Mouse (Mus musculus): ENCODE measurements around the gene Slc7a4. TPM values are rescaled to one million over a fixed set of nuclear protein-coding genes. Genes with fewer than 3 reads are reported as not detected.
"Not testable (repeated sequence)": the region's sequence is repeated elsewhere in the genome, so short reads cannot be mapped to it uniquely, and the experiment has no call there.

Slc7a4 gene
- polyA plus RNA-seq, 1 experiment from 2014 or later, result 3.7 TPM

DNA sequence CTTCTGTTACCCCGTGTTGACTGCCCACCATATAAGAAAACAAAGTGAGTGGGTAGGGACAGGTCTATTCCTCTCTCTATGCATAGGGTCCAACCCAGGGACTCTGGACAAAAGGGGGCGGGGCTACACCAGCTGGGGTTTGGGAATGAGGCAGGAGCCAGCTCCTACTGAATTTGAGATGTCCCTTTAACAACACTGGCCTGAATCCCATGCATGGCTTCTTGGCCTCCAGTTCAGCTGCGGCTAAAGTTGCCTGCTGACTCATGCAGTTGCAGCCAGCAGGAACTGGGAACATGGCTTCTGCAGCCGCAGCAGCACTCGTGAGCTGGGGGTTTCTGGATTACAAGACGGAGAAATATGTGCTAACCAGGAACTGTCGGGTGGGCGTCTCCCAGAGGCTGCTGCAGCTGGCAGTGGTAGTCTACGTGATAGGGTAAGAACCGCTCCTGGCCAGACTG is 21.2 kb downstream of the Slc7a4 start, which contains the start of gene P2rx6:
Gene P2rx6, plus strand, starts transcription at position 135 of the 458 bp plus-strand sequence.
- no peak for TF ChIP-seq CTCF (IDR thresholded peaks at IDR 0.05)
- in situ Hi-C loops (cut with MboI; ENCODE audit: low pct_unique_long_range_greater_than_20kb), result no loop called here
- peak; percentile 56 for DNase-seq (ENCODE audit: low read depth, low spot score)
- CTCF ChIA-PET, result interaction anchor here (1.4 to 3.4 kb wide), 4 partner anchors 21 to 55 kb away, joined by 3 to 23 read pairs (median 6); partner anchors contain the start of gene Slc7a4
- POLR2A ChIA-PET, result no interaction called here
- no peaks in the 10 kb centered on the region for H3K27me3 ChIP-seq
- ATAC-seq, result peak; percentile 57

DNA sequence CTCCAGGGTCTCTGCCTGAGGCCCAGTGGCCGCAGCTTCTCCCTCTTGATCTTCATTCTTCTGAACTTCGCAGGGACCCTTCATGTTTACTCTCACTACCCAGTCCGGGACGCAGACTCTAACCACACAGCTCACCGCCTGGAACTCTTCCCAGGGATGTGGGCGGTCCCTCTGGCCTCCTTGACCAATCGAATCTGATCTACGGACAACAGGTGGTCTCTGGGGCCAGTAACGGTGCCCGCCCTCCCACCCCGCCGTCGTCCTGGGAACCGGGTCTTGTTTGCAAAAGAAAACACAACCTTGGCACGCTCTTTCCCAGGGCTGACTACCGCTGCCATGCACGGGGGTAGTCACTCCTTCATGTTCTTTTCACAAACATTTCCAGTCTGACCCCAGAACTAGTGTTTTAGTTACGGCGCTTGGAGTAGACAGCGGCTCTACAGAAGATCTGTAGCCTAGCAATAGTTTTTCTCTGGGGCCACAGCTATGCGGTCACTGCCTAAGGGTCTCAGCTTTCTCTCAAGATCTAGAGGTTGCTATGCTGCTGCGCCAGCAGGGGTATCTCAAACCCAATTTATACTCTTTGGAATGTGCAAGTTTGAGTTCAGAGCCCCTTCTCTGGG is 21.8 kb downstream of the Slc7a4 start, which contains the start of gene Lrrc74b:
Gene Lrrc74b, minus strand, starts transcription at position 120 of the 623 bp plus-strand sequence.
- H3K27me3 ChIP-seq, result no peaks in the 10 kb centered on the region

GRCm38 (mm10) chr16:17559396-17560027 is 23.5 kb downstream of the Slc7a4 start:
- CTCF ChIA-PET, result interaction anchor here (3.0 to 3.6 kb wide), 2 partner anchors 50 to 57 kb away, joined by 14 to 45 read pairs; no protein-coding TSS in a partner anchor
- no peak for ATAC-seq
- DNase-seq (ENCODE audit: low read depth, low spot score), result no peak
- no peaks in the 10 kb centered on the region for H3K27me3 ChIP-seq
- POLR2A ChIA-PET, result interaction anchor here (0.6 to 1.5 kb wide), 3 partner anchors 8 to 72 kb away, joined by 3 read pairs; no protein-coding TSS in a partner anchor
- in situ Hi-C loops (cut with MboI; ENCODE audit: low pct_unique_long_range_greater_than_20kb), result loop anchor here (5.0 kb wide), 1 partner anchor 63 kb away; no protein-coding TSS in a partner anchor
- TF ChIP-seq CTCF (IDR thresholded peaks at IDR 0.05), result no peak

More for the DNA sequence above, 21.8 kb downstream of the Slc7a4 start, which contains the start of gene Lrrc74b:
- ChIA-PET CTCF (interaction anchor here (0.9 to 3.4 kb wide), 3 partner anchors 12 to 55 kb away, joined by 3 to 23 read pairs (median 9); partner anchors contain the start of gene Slc7a4), POLR2A (no interaction called here)
- no peak for ATAC-seq
- TF ChIP-seq CTCF (IDR thresholded peaks at IDR 0.05), result no peak
- in situ Hi-C loops (cut with MboI; ENCODE audit: low pct_unique_long_range_greater_than_20kb), result no loop called here
- no peak for DNase-seq (ENCODE audit: low read depth, low spot score)

DNA sequence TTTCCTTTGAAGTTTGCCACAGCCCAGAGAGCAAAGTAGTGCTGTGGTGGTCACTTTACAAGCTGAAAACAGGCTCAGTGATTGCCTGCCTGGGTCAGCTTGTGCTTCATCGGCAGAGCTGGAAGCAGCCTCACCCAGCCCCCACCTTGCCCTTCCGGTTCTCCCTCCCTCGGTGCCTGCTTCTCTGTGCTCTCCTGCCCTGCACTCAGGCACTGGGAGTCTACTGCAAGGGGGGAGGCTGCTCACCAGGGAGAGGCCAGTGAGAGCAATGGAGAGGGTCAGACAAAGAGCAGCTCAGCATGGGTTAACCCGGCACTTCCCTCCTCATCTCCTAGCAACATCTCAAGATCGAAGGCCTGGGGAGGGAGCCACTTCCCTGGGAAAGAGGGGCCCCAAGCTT is 24.2 kb downstream of the Slc7a4 start:
- in situ Hi-C loops (cut with MboI; ENCODE audit: low pct_unique_long_range_greater_than_20kb), result loop anchor here (5.0 kb wide), 1 partner anchor 63 kb away; no protein-coding TSS in a partner anchor
- TF ChIP-seq CTCF (IDR thresholded peaks at IDR 0.05), result no peak
- DNase-seq (ENCODE audit: low read depth, low spot score) (no peak), ATAC-seq (no peak)
- POLR2A ChIA-PET, result interaction anchor here (0.6 to 1.5 kb wide), 3 partner anchors 9 to 73 kb away, joined by 3 read pairs; no protein-coding TSS in a partner anchor
- CTCF ChIA-PET, result interaction anchor here (0.8 to 3.6 kb wide), 8 partner anchors 8 to 169 kb away, joined by 3 to 45 read pairs (median 8); no protein-coding TSS in a partner anchor
- H3K27me3 ChIP-seq, result no peaks in the 10 kb centered on the region

DNA sequence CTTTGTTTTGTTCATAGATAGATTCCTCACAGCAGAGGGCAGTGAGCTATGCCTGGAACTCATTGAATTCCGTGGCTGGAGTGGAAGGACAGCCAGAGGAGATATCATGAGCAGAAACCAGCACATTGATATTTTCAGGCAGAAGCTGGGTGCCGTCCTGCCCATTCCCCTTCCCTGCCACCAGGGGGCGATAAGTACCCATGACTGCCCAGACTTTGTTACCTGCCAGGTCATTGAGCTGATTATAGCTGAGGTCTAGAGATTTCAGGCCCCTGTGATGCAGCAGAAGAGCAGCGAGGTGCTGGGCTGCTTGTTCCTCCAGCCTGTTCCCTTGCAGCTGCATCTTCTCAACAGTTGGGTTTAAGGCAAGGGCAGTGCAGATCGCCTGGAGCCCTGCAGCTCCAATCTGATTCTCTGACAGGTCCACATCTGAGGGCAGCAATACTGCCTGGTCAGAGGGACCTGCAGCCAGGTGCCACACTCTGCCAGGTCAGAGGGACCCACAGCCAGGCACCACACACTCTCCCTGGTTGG is 25.0 kb downstream of the Slc7a4 start:
- POLR2A ChIA-PET, result interaction anchor here (0.6 to 1.5 kb wide), 4 partner anchors 10 to 67 kb away, joined by 3 to 5 read pairs (median 4); no protein-coding TSS in a partner anchor
- TF ChIP-seq CTCF (IDR thresholded peaks at IDR 0.05), result no peak
- DNase-seq (ENCODE audit: low read depth, low spot score) (no peak), ATAC-seq (no peak)
- in situ Hi-C loops (cut with MboI; ENCODE audit: low pct_unique_long_range_greater_than_20kb), result loop anchor here (5.0 kb wide), 1 partner anchor 64 kb away; no protein-coding TSS in a partner anchor
- no peaks in the 10 kb centered on the region for H3K27me3 ChIP-seq
- CTCF ChIA-PET, result interaction anchor here (0.8 to 3.6 kb wide), 19 partner anchors 9 to 169 kb away, joined by 3 to 45 read pairs (median 6); partner anchors contain the start of genes Pi4ka, Slc7a4, Smpd4 and Snap29

DNA sequence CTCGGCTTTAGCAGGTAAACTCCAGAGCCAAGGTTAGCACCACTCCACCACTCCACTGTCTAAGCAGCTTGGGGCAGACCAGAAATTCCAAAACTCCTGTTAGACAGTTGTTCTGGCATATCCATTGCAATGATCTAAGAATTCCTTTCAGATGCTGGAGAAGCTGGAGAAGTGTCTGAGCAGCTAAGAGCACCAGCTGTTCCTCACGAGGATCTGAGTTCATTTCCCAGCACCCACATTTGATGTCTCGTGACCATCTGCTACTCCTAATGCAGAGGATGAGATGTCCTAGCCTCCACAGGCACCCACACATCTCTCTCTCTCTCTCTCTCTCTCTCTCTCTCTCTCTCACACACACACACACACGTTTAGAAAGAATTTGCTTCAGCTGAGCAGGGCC is 26.1 kb downstream of the Slc7a4 start:
- no peak for TF ChIP-seq CTCF (IDR thresholded peaks at IDR 0.05)
- in situ Hi-C loops (cut with MboI; ENCODE audit: low pct_unique_long_range_greater_than_20kb), result loop anchor here (5.0 kb wide), 1 partner anchor 65 kb away; no protein-coding TSS in a partner anchor
- no peak for DNase-seq (ENCODE audit: low read depth, low spot score)
- ChIA-PET CTCF (interaction anchor here (1.1 to 3.6 kb wide), 12 partner anchors 8 to 63 kb away, joined by 3 to 45 read pairs (median 7); partner anchors contain the start of genes Slc7a4 and Smpd4), POLR2A (no interaction called here)
- no peak for ATAC-seq
- no peaks in the 10 kb centered on the region for H3K27me3 ChIP-seq

GRCm38 (mm10) chr16:17556180-17556579 is 26.8 kb downstream of the Slc7a4 start:
- in situ Hi-C loops (cut with MboI; ENCODE audit: low pct_unique_long_range_greater_than_20kb), result loop anchor here (5.0 kb wide), 1 partner anchor 66 kb away; no protein-coding TSS in a partner anchor
- ChIA-PET CTCF (interaction anchor here (1.2 to 3.6 kb wide), 2 partner anchors 27 to 60 kb away, joined by 3 to 45 read pairs; no protein-coding TSS in a partner anchor), POLR2A (no interaction called here)
- no peak for DNase-seq (ENCODE audit: low read depth, low spot score)
- TF ChIP-seq CTCF (IDR thresholded peaks at IDR 0.05), result no peak
- H3K27me3 ChIP-seq, result no peaks in the 10 kb centered on the region
- ATAC-seq, result no peak

- in situ Hi-C loops (cut with MboI; ENCODE audit: low pct_unique_long_range_greater_than_20kb), result loop anchor here (5.0 kb wide), 1 partner anchor 68 kb away; no protein-coding TSS in a partner anchor
- POLR2A ChIA-PET, result not testable (repeated sequence)
Observed at GRCm38 (mm10) chr16:17554702-17555101, 28.3 kb downstream of the Slc7a4 start.

GRCm38 (mm10) chr16:17553910-17554685 is 28.9 kb downstream of the Slc7a4 start:
- CTCF ChIA-PET, result interaction anchor here (1.3 kb wide), 1 partner anchor 71 kb away, joined by 3 read pairs; no protein-coding TSS in a partner anchor
- DNase-seq (ENCODE audit: low read depth, low spot score) (no peak), ATAC-seq (no peak)
- POLR2A ChIA-PET, result no interaction called here
- in situ Hi-C loops (cut with MboI; ENCODE audit: low pct_unique_long_range_greater_than_20kb), result no loop called here
- H3K27me3 ChIP-seq, result no peaks in the 10 kb centered on the region
- no peak for TF ChIP-seq CTCF (IDR thresholded peaks at IDR 0.05)

More at GRCm38 (mm10) chr16:17554702-17555101, 28.3 kb downstream of the Slc7a4 start:
- DNase-seq (ENCODE audit: low read depth, low spot score); H3K27me3 ChIP-seq; ATAC-seq: not testable (repeated sequence)
- CTCF ChIA-PET, result interaction anchor here (0.8 to 1.3 kb wide), 3 partner anchors 10 to 70 kb away, joined by 3 read pairs; no protein-coding TSS in a partner anchor

All from Patski (cell line).